Mouse (Mus musculus) erythroblast, embryonic 14.5 days (primary cell): ENCODE data around the gene Ccdc61.

ENCODE experiments used
- GATA1 ChIP-seq: IDR thresholded peaks from 2 replicates; pipeline ENCODE4 v1.6.1; 2012; ENCODE audit warnings: low read length, inconsistent platforms, mixed read lengths
- TAL1 ChIP-seq: IDR thresholded peaks from 3 replicates; pipeline ENCODE4 v1.6.1; 2012; ENCODE audit warnings: low read length, inconsistent platforms, mixed read lengths

DNA sequence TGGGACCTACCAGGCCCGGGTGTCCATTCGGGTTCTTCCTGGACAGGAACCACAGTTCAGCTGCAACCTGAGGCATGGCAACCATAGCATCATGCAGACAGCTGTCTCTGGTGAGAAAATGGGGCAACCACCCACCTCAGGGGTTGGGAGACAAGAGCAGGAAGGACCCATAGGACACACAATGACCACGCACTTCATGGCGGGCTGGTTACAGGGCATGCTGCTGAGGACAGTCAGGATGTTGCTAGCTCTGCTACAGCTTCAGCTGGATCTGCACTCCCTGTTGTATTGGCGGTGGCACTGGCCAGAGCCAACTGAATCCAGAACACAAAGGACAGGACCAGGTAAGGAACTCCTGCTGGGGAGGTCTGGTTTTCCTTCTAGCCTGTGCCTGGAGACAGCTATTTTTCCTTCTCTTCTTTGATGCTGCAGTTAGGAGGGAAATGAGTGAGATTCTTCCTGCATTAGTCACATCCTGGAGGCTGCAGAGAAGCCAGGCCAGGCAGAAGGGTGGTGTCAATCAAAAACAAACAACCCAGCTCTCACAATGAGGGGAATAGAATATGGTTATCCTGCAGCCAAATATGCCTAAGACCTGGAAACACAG is 51.8 kb downstream of the Ccdc61 start:
- no peak for TF ChIP-seq GATA1
- TF ChIP-seq TAL1: no peak
